Comparison of ENCODE assay signal across 24 mouse cellular contexts in genomic region chr1:137840531-137840930, GRCm38 (mm10).
DNase-seq lines count a peak whose midpoint lies in the region; ATAC-seq lines count a peak whose summit lies in the region.
"Had no signal": no experiment of that assay in that cellular context is flagged by ENCODE, and none has a peak within 500 bp of the region (broad histone marks: within the 10 kb centered on the region; RNA-seq: fewer than 3 reads in every experiment).

No protein-coding gene starts in this region.

- no peaks in the 10 kb centered on the region for H3K36me3 ChIP-seq in forebrain, embryonic 14.5 days (ENCODE audit: control insufficient read depth, insufficient read depth, low read length)
- no peaks in the 10 kb centered on the region for H3K36me3 ChIP-seq in midbrain, embryonic 16.5 days (ENCODE audit: control insufficient read depth, insufficient read depth, low read length)
- H3K36me3 ChIP-seq: embryonic facial prominence, embryonic 15.5 days; heart, embryonic 10.5 days; hindbrain, embryonic 12.5 days had no signal

- no peak overlapping the region for H3K27ac ChIP-seq in forebrain, embryonic 14.5 days (ENCODE audit: low read depth, low read length)
- no peak overlapping the region for H3K27ac ChIP-seq in midbrain, embryonic 16.5 days (ENCODE audit: low read length)
- H3K27ac ChIP-seq: embryonic facial prominence, embryonic 15.5 days; heart, embryonic 10.5 days; hindbrain, embryonic 12.5 days had no signal

- no peak overlapping the region for H3K9ac ChIP-seq in forebrain, embryonic 14.5 days (ENCODE audit: low read length)
- H3K9ac ChIP-seq in midbrain, embryonic 16.5 days (ENCODE audit: low read depth, low read length) = no peak overlapping the region
- H3K9ac ChIP-seq: embryonic facial prominence, embryonic 15.5 days; hindbrain, embryonic 12.5 days had no signal

- no peaks in the 10 kb centered on the region for H3K9me3 ChIP-seq in forebrain, embryonic 14.5 days (replicated peaks; ENCODE audit: control insufficient read depth, low read length)
- no peaks in the 10 kb centered on the region for H3K9me3 ChIP-seq in midbrain, embryonic 16.5 days (replicated peaks; ENCODE audit: control insufficient read depth, low read length, poor library complexity, severe bottlenecking)
- H3K9me3 ChIP-seq: embryonic facial prominence, embryonic 15.5 days; heart, embryonic 10.5 days; hindbrain, embryonic 12.5 days had no signal

- no peak overlapping the region for H3K4me2 ChIP-seq in forebrain, embryonic 14.5 days (ENCODE audit: low read length)
- H3K4me2 ChIP-seq in midbrain, embryonic 16.5 days (ENCODE audit: low read length) = no peak overlapping the region
- H3K4me2 ChIP-seq: embryonic facial prominence, embryonic 15.5 days; hindbrain, embryonic 12.5 days had no signal

- no peak for ATAC-seq in forebrain, embryonic 14.5 days
- no peak for ATAC-seq in midbrain, embryonic 16.5 days
- ATAC-seq: forebrain, embryonic 16.5 days; hindbrain, embryonic 16.5 days; inflammation-experienced regulatory T-cells, adult 6 months; intestine, postnatal 0 days had no signal

- no peaks in the 10 kb centered on the region for H3K27me3 ChIP-seq in forebrain, embryonic 14.5 days (replicated peaks; ENCODE audit: control insufficient read depth, insufficient read depth, low read length)
- H3K27me3 ChIP-seq in midbrain, embryonic 16.5 days (ENCODE audit: control insufficient read depth, insufficient read depth, low read depth, low read length) = no peaks in the 10 kb centered on the region
- H3K27me3 ChIP-seq: CH12.LX; embryonic facial prominence, embryonic 15.5 days; hindbrain, embryonic 12.5 days had no signal

- H3K4me1 ChIP-seq in forebrain, embryonic 14.5 days (ENCODE audit: control insufficient read depth, insufficient read depth, low read length) = peaks cover 5% of the 10 kb centered on the region; the same call in 1 of the 2 replicates
- peaks cover 7% of the 10 kb centered on the region for H3K4me1 ChIP-seq in midbrain, embryonic 16.5 days (ENCODE audit: control insufficient read depth, insufficient read depth, low read length)
- H3K4me1 ChIP-seq: heart, embryonic 10.5 days had no signal

- peak; percentile 3 to 6 for DNase-seq in cerebellum, adult 18-20 months
- DNase-seq in cerebellum, adult 9-11 months = no peak
- DNase-seq in embryo, embryonic 10.5 days (ENCODE audit: low spot score) = peak; percentile 4
- no peak for DNase-seq in embryo, embryonic 9.5 days (ENCODE audit: extremely low spot score)
- peak; percentile 28 for DNase-seq in brain, adult 2 months (ENCODE audit: low read depth, low spot score)
- peak; percentile 24 for DNase-seq in retina, embryonic 14.5 days (ENCODE audit: low spot score)
- DNase-seq in forebrain, embryonic 14.5 days (ENCODE audit: low spot score) = no peak
- DNase-seq: adrenal gland, adult 2 months; adrenal gland, postnatal 25 days; gastrocnemius, postnatal 10 days; heart, adult 18-20 months; heart, postnatal 10 days; heart, postnatal 4 days; kidney, adult 8-10 months had no signal

- no peak overlapping the region for H3K4me3 ChIP-seq in forebrain, embryonic 14.5 days (ENCODE audit: low read depth, low read length)
- no peak overlapping the region for H3K4me3 ChIP-seq in midbrain, embryonic 16.5 days (ENCODE audit: low read depth, low read length)
- H3K4me3 ChIP-seq: embryonic facial prominence, embryonic 15.5 days; erythroblast, embryonic 14.5 days; heart, embryonic 10.5 days; hindbrain, embryonic 12.5 days had no signal

Comparison
In these comparisons a context has a peak if more than half of its experiments do, and no peak if none do; other contexts are left out.
1. DNase-seq: peak in cerebellum, adult 18-20 months (2 of 2), embryo, embryonic 10.5 days (single experiment), brain, adult 2 months (single experiment) and retina, embryonic 14.5 days (single experiment); none in cerebellum, adult 9-11 months (single experiment), embryo, embryonic 9.5 days (single experiment) and forebrain, embryonic 14.5 days (single experiment).